Mouse (Mus musculus): Measurements from ENCODE around the gene Spred2. TPM values are rescaled to one million over a fixed set of nuclear protein-coding genes. Genes with fewer than 3 reads are reported as not detected.
A peak's percentile ranks its signal among the peaks of the same experiment; 100 is the strongest.

Spred2 gene
- polyA plus RNA-seq, 1 experiment from 2014 or later, result 8.4 TPM

DNA sequence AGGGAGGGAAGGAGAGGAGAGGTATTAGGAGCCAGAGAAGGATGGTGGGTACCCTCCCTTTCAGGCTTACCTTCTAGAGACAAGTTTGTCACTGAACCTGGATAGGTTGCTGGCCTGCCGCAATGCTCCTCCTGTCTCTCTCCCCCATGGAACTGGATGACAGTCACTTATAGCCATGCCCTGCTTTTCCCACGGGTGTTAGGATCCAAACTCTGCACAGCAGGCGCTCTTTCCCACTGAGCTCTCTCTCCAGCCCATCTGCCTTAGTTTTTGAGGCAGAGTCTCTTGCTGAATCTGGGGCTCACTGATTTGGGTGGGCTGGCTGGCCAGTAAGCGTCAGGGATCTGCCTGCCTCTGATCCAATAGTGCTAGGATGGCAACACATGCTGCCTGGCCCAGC lies 23.5 kb upstream of the Spred2 start:
- no peak for DNase-seq (ENCODE audit: low spot score)
- Histone ChIP-seq H3K4me3 (ENCODE audit: low read depth, low read length) (no peak overlapping the region), H3K36me3 (ENCODE audit: control insufficient read depth, insufficient read depth, low read length) (no peaks in the 10 kb centered on the region), H3K4me1 (replicated peaks; ENCODE audit: control insufficient read depth, insufficient read depth, low read length) (no peaks in the 10 kb centered on the region), H3K9me3 (ENCODE audit: control insufficient read depth, low read length) (no peaks in the 10 kb centered on the region), H3K27me3 (replicated peaks; ENCODE audit: control insufficient read depth, insufficient read depth, low read length) (no peaks in the 10 kb centered on the region), H3K4me2 (ENCODE audit: low read length) (no peak overlapping the region), H3K9ac (ENCODE audit: low read length) (no peak overlapping the region), H3K27ac (ENCODE audit: low read depth) (no peak overlapping the region)
- 86% methylated on average over 4 of the region's 4 CpGs for WGBS
- no peak for ATAC-seq (replicated peaks; ENCODE audit: low FRiP score, low TSS enrichment, low read depth)

DNA sequence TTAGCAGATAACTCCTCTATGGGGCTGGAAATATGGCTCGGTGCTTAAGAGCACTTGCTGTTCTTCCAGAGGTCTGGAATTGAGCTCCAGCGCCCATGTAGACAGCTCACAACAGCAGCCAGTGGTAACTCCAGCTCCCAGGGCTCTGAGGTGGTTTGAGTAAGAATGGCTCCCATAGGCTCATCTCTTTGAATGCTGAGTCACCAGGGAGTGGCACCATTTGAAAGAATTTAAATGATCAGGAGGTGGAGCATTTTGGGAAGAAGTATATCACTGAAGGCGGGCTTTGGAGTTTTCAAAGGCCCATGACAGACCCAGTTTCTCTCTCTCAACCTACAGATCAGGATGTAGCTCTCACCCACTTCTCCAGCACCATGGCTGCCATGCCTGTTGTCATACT lies 13.0 kb upstream of the Spred2 start:
- Histone ChIP-seq H3K4me2 (ENCODE audit: low read length) (no peak overlapping the region), H3K4me3 (ENCODE audit: low read depth, low read length) (no peak overlapping the region), H3K4me1 (replicated peaks; ENCODE audit: control insufficient read depth, insufficient read depth, low read length) (no peaks in the 10 kb centered on the region), H3K27me3 (replicated peaks; ENCODE audit: control insufficient read depth, insufficient read depth, low read length) (no peaks in the 10 kb centered on the region), H3K9ac (ENCODE audit: low read length) (no peak overlapping the region), H3K9me3 (ENCODE audit: control insufficient read depth, low read length) (no peaks in the 10 kb centered on the region; the same call in 1 of the 2 replicates), H3K36me3 (ENCODE audit: control insufficient read depth, insufficient read depth, low read length) (no peaks in the 10 kb centered on the region), H3K27ac (ENCODE audit: low read depth) (no peak overlapping the region)
- ATAC-seq (replicated peaks; ENCODE audit: low FRiP score, low TSS enrichment, low read depth), result no peak
- WGBS, result 91% methylated on average over 3 of the region's 3 CpGs
- no peak for DNase-seq (ENCODE audit: low spot score)

DNA sequence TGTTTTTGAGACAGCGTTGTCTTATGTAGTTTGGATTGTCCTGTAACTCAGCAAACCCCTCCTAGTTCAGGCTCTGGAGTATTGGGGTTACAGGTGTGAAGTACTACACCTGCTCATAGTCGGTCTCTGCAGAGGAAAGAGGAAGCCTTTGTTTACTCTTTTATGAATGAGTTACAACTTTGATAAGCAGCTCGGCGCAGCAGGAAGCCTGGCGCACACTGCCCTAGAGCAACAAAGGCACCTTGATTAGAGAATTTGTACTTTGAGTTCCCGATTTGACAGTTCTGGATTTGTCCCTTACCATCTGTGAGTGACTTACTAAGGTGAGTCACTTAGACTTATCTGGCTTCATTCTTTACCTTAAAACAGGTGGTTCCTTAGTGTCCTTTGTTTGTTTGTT lies 12.0 kb upstream of the Spred2 start:
- Histone ChIP-seq H3K9me3 (ENCODE audit: control insufficient read depth, low read length) (no peaks in the 10 kb centered on the region; the same call in 1 of the 2 replicates), H3K4me2 (ENCODE audit: low read length) (no peak overlapping the region), H3K4me3 (ENCODE audit: low read depth, low read length) (no peak overlapping the region), H3K9ac (ENCODE audit: low read length) (no peak overlapping the region), H3K27me3 (replicated peaks; ENCODE audit: control insufficient read depth, insufficient read depth, low read length) (no peaks in the 10 kb centered on the region), H3K36me3 (ENCODE audit: control insufficient read depth, insufficient read depth, low read length) (no peaks in the 10 kb centered on the region), H3K4me1 (replicated peaks; ENCODE audit: control insufficient read depth, insufficient read depth, low read length) (no peaks in the 10 kb centered on the region), H3K27ac (ENCODE audit: low read depth) (no peak overlapping the region)
- peak; percentile 67 for ATAC-seq (replicated peaks; ENCODE audit: low FRiP score, low TSS enrichment, low read depth)
- no peak for DNase-seq (ENCODE audit: low spot score)
- WGBS, result 65% methylated on average over 6 of the region's 6 CpGs

DNA sequence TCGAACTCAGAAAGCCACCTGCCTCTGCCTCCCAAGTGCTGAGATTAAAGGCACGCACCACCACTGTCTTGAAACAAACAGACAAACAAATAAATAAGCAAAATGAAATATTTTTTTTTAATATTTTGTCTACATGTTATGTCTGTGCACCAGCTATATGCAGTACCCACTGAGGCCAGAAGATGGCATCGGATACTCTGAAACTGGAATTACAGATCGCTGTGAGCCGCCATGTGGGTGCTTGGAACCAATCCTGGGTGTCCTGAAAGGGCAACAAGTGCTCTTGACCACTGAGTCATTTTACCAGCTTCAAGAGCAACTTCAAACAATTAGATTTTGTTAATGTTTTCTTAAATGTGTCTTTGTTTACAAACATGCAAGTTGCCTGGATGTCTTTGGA lies 11.5 kb upstream of the Spred2 start:
- Histone ChIP-seq H3K4me1 (replicated peaks; ENCODE audit: control insufficient read depth, insufficient read depth, low read length) (no peaks in the 10 kb centered on the region), H3K4me3 (ENCODE audit: low read depth, low read length) (no peak overlapping the region), H3K4me2 (ENCODE audit: low read length) (no peak overlapping the region), H3K9me3 (ENCODE audit: control insufficient read depth, low read length) (no peaks in the 10 kb centered on the region), H3K9ac (ENCODE audit: low read length) (no peak overlapping the region), H3K36me3 (ENCODE audit: control insufficient read depth, insufficient read depth, low read length) (no peaks in the 10 kb centered on the region), H3K27me3 (replicated peaks; ENCODE audit: control insufficient read depth, insufficient read depth, low read length) (no peaks in the 10 kb centered on the region), H3K27ac (ENCODE audit: low read depth) (no peak overlapping the region)
- ATAC-seq (replicated peaks; ENCODE audit: low FRiP score, low TSS enrichment, low read depth), result no peak
- 89% methylated on average over 5 of the region's 5 CpGs for WGBS
- DNase-seq (ENCODE audit: low spot score), result no peak

DNA sequence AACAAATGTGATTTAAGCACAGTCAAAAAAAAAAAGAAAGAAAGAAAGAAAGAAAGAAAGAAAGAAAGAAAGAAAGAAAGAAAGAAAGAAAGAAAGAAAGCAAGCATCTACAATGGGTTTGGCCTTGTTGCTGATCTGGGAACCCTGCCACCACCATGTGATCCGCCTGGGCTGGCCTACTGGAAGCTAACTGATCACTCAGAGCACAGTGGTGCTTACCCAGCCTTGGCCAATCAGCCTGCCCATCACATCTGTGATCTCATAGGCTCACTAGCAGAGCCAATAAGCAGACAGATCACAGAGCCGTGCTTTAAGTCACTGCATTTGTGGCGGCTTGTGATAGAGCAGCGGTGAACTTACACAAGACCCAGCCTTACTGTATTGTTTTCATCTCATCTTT lies 10.4 kb upstream of the Spred2 start:
- H3K36me3 ChIP-seq (ENCODE audit: control insufficient read depth, insufficient read depth, low read length), result no peaks in the 10 kb centered on the region
- H3K4me1 ChIP-seq (replicated peaks; ENCODE audit: control insufficient read depth, insufficient read depth, low read length), result no peaks in the 10 kb centered on the region
- DNase-seq (ENCODE audit: low spot score) (no peak), ATAC-seq (replicated peaks; ENCODE audit: low FRiP score, low TSS enrichment, low read depth) (no peak)
- no peak overlapping the region for H3K4me3 ChIP-seq (ENCODE audit: low read depth, low read length)
- H3K9ac ChIP-seq (ENCODE audit: low read length), result no peak overlapping the region
- no peak overlapping the region for H3K4me2 ChIP-seq (ENCODE audit: low read length)
- H3K27ac ChIP-seq (ENCODE audit: low read depth), result no peak overlapping the region
- 95% methylated on average over 4 of the region's 4 CpGs for WGBS
- H3K27me3 ChIP-seq (replicated peaks; ENCODE audit: control insufficient read depth, insufficient read depth, low read length), result no peaks in the 10 kb centered on the region
- H3K9me3 ChIP-seq (ENCODE audit: control insufficient read depth, low read length), result no peaks in the 10 kb centered on the region

DNA sequence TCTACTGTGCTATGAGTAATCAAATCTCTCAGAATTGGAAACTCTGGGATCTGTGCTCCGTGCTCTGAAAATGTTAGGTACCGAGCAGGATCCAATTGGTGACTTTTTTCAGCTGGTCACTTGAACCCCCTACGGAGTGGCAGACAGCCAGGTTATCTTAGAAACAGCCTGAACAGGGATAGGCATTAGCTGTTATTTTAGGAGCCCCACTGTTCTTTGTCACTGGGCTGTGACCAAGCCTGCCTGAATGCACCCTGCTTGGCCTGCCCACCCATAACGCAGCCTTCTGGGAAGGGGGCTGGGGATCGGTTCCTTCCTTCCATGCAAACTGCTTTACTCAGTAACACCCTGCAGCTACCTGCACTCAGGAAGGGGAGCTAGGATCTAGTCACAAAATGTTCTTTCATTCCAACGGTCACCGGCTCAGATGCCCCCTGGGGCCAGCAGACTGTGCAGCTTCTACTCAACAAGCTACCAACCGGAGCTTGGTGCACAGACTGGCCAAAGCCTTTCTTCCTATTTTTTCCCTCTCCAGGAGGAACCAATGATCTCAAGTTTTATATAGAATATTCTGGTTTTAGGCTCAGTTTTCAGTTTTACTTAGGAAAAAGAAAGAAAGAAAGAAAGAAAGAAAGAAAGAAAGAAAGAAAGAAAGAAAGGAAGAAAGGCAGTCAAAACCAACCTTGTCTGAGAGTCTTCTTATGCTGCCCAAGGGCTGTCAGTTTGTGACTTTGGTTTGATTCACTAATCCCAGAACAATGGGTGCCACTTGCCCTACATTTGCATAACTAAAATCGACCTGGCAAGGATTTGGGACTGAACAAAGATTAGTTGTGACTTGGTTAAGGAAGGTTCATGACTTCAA lies 6.6 kb upstream of the Spred2 start:
- no peak overlapping the region for H3K27ac ChIP-seq (ENCODE audit: low read depth)
- DNase-seq (ENCODE audit: low spot score) (no peak), ATAC-seq (replicated peaks; ENCODE audit: low FRiP score, low TSS enrichment, low read depth) (no peak)
- no peak overlapping the region for H3K4me3 ChIP-seq (ENCODE audit: low read depth, low read length)
- no peaks in the 10 kb centered on the region for H3K9me3 ChIP-seq (ENCODE audit: control insufficient read depth, low read length)
- WGBS, result 60% methylated on average over 9 of the region's 9 CpGs
- no peaks in the 10 kb centered on the region for H3K36me3 ChIP-seq (ENCODE audit: control insufficient read depth, insufficient read depth, low read length)
- H3K4me2 ChIP-seq (ENCODE audit: low read length), result no peak overlapping the region
- H3K27me3 ChIP-seq (replicated peaks; ENCODE audit: control insufficient read depth, insufficient read depth, low read length), result no peaks in the 10 kb centered on the region
- H3K4me1 ChIP-seq (replicated peaks; ENCODE audit: control insufficient read depth, insufficient read depth, low read length), result peaks cover 6% of the 10 kb centered on the region; the same call in 1 of the 2 replicates
- H3K9ac ChIP-seq (ENCODE audit: low read length), result no peak overlapping the region

DNA sequence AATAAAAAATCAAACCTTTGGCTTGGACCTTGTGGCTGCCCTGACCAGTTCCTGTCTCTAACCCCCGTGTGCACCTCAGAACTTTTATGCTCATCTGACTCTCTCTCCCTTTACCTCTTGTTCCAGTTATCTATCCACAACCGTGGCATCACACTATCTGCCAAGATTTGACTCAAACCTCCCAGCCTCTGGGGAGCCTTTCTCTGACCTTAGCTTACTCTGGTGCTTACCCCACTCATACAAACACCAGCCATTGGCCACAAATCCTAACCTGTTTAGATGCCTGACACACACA lies 6.0 kb upstream of the Spred2 start:
- no peak overlapping the region for H3K4me3 ChIP-seq (ENCODE audit: low read depth, low read length)
- H3K4me2 ChIP-seq (ENCODE audit: low read length), result no peak overlapping the region
- 55% methylated on average over 2 of the region's 2 CpGs for WGBS
- H3K27me3 ChIP-seq (replicated peaks; ENCODE audit: control insufficient read depth, insufficient read depth, low read length), result no peaks in the 10 kb centered on the region
- H3K9ac ChIP-seq (ENCODE audit: low read length), result no peak overlapping the region
- ATAC-seq (replicated peaks; ENCODE audit: low FRiP score, low TSS enrichment, low read depth) (no peak), DNase-seq (ENCODE audit: low spot score) (no peak)
- H3K27ac ChIP-seq (ENCODE audit: low read depth), result no peak overlapping the region
- no peaks in the 10 kb centered on the region for H3K9me3 ChIP-seq (ENCODE audit: control insufficient read depth, low read length)
- H3K36me3 ChIP-seq (ENCODE audit: control insufficient read depth, insufficient read depth, low read length), result no peaks in the 10 kb centered on the region
- H3K4me1 ChIP-seq (replicated peaks; ENCODE audit: control insufficient read depth, insufficient read depth, low read length), result peaks cover 6% of the 10 kb centered on the region; the same call in 1 of the 2 replicates

DNA sequence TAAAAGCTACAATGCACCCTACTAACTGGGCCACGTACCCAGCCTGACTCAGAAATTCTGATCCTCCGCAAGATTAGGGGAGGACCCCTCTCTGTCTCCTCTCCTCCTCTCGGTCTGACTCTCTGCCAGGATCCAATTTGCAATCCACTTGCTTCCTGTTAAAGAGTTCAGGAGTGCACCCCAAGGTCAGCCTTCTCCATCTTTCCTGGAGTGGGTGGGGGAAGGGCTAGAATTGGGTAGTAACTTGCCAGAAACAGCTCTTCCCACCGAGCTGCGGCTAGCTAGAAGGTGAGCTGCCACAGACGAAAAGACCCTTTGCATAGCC lies 4.8 kb upstream of the Spred2 start:
- H3K27me3 ChIP-seq (replicated peaks; ENCODE audit: control insufficient read depth, insufficient read depth, low read length), result no peaks in the 10 kb centered on the region
- H3K9me3 ChIP-seq (ENCODE audit: control insufficient read depth, low read length), result no peaks in the 10 kb centered on the region
- peaks cover 6% of the 10 kb centered on the region; the same call in 1 of the 2 replicates for H3K4me1 ChIP-seq (replicated peaks; ENCODE audit: control insufficient read depth, insufficient read depth, low read length)
- DNase-seq (ENCODE audit: low spot score) (no peak), ATAC-seq (replicated peaks; ENCODE audit: low FRiP score, low TSS enrichment, low read depth) (0 out of 2 replicates have a peak, but pooled peaks have one; percentile 30)
- 4% methylated on average over 6 of the region's 6 CpGs for WGBS
- no peaks in the 10 kb centered on the region for H3K36me3 ChIP-seq (ENCODE audit: control insufficient read depth, insufficient read depth, low read length)
- H3K27ac ChIP-seq (ENCODE audit: low read depth), result peak overlapping the region; percentile 85
- H3K4me3 ChIP-seq (ENCODE audit: low read depth, low read length), result peak overlapping the region; percentile 79
- peak overlapping the region; percentile 66 for H3K9ac ChIP-seq (ENCODE audit: low read length)
- peak overlapping the region; percentile 73 for H3K4me2 ChIP-seq (ENCODE audit: low read length)
